16 mouse cellular contexts compared by ENCODE assay signal in the genomic region with DNA sequence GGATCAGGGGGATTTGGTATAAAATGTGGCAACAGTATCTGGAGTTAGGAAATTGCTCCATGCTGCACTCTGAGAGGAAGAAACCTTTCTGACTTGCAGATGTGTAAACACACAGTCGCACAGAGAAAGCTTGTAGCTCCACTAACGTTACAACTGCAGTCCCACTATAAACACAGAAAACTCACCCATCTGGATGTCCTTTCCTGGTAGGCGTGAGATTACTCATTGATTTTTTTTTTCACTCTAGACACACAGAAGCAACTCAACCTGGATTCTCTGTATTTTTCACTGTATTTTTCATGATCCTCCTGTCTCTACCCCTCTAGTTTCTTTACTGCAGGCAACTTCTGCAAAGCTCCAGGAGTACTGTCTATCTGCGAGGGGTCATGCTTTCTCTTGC.
A peak's percentile ranks its signal among the peaks of the same experiment; 100 is the strongest.
DNase-seq lines count a peak whose midpoint lies in the region; ATAC-seq lines count a peak whose summit lies in the region.
"Had no signal": no experiment of that assay in that cellular context is flagged by ENCODE, and none has a peak within 500 bp of the region (broad histone marks: within the 10 kb centered on the region; RNA-seq: fewer than 3 reads in every experiment).

No protein-coding gene starts in this region.

- ATAC-seq in frontal cortex, adult (ENCODE audit: low TSS enrichment), result peak; percentile 77
- ATAC-seq: forebrain, embryonic 14.5 days; forebrain, embryonic 16.5 days had no signal

- DNase-seq in frontal cortex, postnatal 14 days (ENCODE audit: low spot score in 2 of 2), result no peak
- peak; percentile 19 for DNase-seq in right cerebral cortex, adult 18-20 months
- no peak for DNase-seq in right cerebral cortex, postnatal 10 days (ENCODE audit: low spot score in 2 of 2)
- DNase-seq in brain, adult 2 months (ENCODE audit: low read depth, low spot score), result peak; percentile 55
- no peak for DNase-seq in embryo, embryonic 11 days
- DNase-seq: adrenal gland, adult 2 months; adrenal gland, postnatal 10 days; adrenal gland, postnatal 25 days; cerebellum, adult 11-12 months; cerebellum, adult 2 months; cerebellum, adult 9-10 months; cerebellum, postnatal 10 days; cerebellum, postnatal 25 days had no signal

Comparison
In these comparisons a context has a peak if more than half of its experiments do, and no peak if none do; other contexts are left out.
1. DNase-seq: peak in right cerebral cortex, adult 18-20 months (single experiment) and brain, adult 2 months (single experiment); none in frontal cortex, postnatal 14 days (0 of 2), right cerebral cortex, postnatal 10 days (0 of 2) and embryo, embryonic 11 days (single experiment).